Mouse (Mus musculus): ENCODE data around the gene Hspb1.

DNA sequence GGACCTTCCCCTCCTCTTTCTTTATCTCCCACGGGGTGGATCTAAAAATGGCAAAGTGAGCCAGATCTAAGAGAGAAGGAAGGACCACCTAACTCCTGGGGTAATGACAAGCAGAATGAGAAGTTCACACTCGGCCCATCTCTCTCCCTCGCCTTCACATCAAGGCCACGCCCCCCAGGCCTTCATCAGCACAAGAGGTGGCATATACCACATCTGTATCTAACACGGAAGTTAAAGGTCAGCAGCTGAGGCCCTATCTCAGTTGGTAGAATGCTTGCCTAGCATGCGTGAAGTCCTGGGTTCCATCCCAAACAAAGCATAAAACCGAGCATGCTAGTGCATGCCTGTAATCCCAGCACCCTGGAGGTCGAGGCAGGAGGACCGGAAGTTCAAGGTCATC, 14.0 kb upstream of the Hspb1 start:
- TF ChIP-seq POLR2A (IDR thresholded peaks at IDR 0.05; ENCODE audit: extremely low read depth, insufficient read depth, low read length) (no peak), CTCF (IDR thresholded peaks at IDR 0.05; ENCODE audit: low read depth, low read length) (no peak)

Measured in liver, adult 2 months (tissue).